Mouse (Mus musculus) liver, embryonic 15.5 days (tissue): ENCODE data around the gene Fam24b. TPM values are rescaled to one million over a fixed set of nuclear protein-coding genes. Genes with fewer than 3 reads are reported as not detected.

Experiments used
- ATAC-seq: fragments of 200-750 bp; cut with Nextera tagmentation; 2 replicates; pipeline ENCODE4 v1.8.0; 2017; ENCODE audit warnings: moderate number of reproducible peaks, mild to moderate bottlenecking, moderate library complexity; ENCODE audit not compliant: insufficient read depth
- H3K27ac ChIP-seq: fragments of 300-500 bp; sonication (generic); replicated peaks from 2 replicates; pipeline ENCODE4 v1.5.1; 2015; ENCODE audit warnings: mild to moderate bottlenecking, inconsistent platforms
- H3K27me3 ChIP-seq: fragments of 300-500 bp; sonication (generic); 2 replicates; pipeline ENCODE4 v1.6.1; 2015; ENCODE audit warnings: mild to moderate bottlenecking, inconsistent platforms
- H3K36me3 ChIP-seq: fragments of 300-500 bp; sonication (generic); replicated peaks from 2 replicates; pipeline ENCODE4 v1.6.1; 2015; ENCODE audit warnings: moderate library complexity, mild to moderate bottlenecking, inconsistent platforms
- H3K4me1 ChIP-seq: fragments of 300-500 bp; sonication (generic); replicated peaks from 2 replicates; pipeline ENCODE4 v1.6.1; 2015; ENCODE audit warnings: inconsistent platforms
- H3K4me2 ChIP-seq: fragments of 300-500 bp; sonication (generic); 2 replicates; pipeline ENCODE4 v1.6.1; 2015; ENCODE audit warnings: moderate library complexity, mild to moderate bottlenecking, inconsistent platforms
- H3K4me3 ChIP-seq: fragments of 300-500 bp; sonication (generic); replicated peaks from 2 replicates; pipeline ENCODE4 v1.5.1; 2015; ENCODE audit warnings: mild to moderate bottlenecking, inconsistent platforms
- H3K9ac ChIP-seq: fragments of 300-500 bp; sonication (generic); 2 replicates; pipeline ENCODE4 v1.6.1; 2015; ENCODE audit warnings: moderate library complexity, mild to moderate bottlenecking, inconsistent platforms
- H3K9me3 ChIP-seq: fragments of 300-500 bp; sonication (generic); replicated peaks from 2 replicates; pipeline ENCODE4 v1.6.1; 2016; ENCODE audit warnings: inconsistent platforms
- WGBS: fragments of 180-500 bp; shearing (Covaris S2); methylation state at CpG from one replicate; pipeline ENCODE4 v1.1.7; 2015; ENCODE audit warnings: mixed read lengths; ENCODE audit not compliant: insufficient replicate concordance; 5-methylcytosine and 5-hydroxymethylcytosine counted together
- polyA plus RNA-seq: library from polyadenylated mRNA; unstranded; fragments of >200 nt; fragmentation: Nextera tagmentation; extraction: Ambion mirVana; gene quantifications from 2 replicates; pipeline ENCODE4 v1.2.1, GENCODE M21; 2015

Fam24b gene
- polyA plus RNA-seq, 1 experiment from 2014 or later = not detected

DNA sequence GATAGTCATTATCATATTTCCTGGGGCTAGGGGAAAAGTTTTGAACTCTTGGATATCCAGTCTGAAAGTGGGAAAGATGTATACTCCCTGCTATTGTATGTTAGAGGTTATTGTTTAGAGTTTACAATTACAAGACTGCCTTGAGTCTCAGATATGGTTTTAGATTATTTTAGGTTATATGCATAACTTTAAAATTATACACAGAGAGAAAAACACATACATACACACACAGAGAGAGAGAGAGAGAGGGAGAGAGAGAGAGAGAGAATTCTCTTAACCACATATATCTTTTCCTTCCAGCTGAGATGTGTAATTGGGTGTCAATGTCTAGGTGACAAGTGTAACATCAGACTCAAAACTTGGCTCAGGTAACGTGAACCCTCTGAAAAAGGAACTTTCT lies 4.2 kb upstream of the Fam24b start, which contains the start of gene Fam24a:
Fam24a (plus strand) TSS at position 301 of the 400 bp plus-strand sequence.
- Histone ChIP-seq H3K27me3 (no peaks in the 10 kb centered on the region), H3K4me1 (no peaks in the 10 kb centered on the region), H3K36me3 (0 out of 2 replicates have a peak, but pooled peaks cover 4% of the 10 kb centered on the region), H3K9ac (no peak within 1 kb of the TSS), H3K4me3 (no peak within 1 kb of the TSS), H3K4me2 (no peak within 1 kb of the TSS), H3K9me3 (no peaks in the 10 kb centered on the region), H3K27ac (no peak within 1 kb of the TSS)
- ATAC-seq = no peak
- whole genome bisulfite sequencing = 40% methylated on average over 1 of the region's 1 CpGs

DNA sequence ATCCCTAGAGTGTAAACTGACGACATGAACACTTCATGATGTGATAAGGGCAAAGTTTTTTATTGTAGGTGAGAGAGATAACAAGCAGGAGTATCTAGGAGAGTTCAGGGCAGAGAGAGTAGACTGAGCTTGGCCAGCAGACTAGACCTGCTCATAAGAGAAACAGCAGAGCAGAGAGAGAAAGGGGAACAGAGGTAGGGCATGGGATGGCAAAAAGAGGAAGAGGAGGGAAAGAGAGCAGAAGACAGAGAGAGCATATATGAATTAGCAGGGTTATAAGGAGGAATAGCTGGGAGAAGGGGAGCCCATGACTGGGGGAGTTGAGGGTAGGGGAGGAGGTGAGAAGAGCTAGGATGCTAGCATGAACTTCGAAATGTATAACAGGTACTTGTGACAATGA lies 2.4 kb upstream of the Fam24b start:
- no peak for ATAC-seq
- Histone ChIP-seq H3K36me3 (no peaks in the 10 kb centered on the region), H3K9me3 (no peaks in the 10 kb centered on the region), H3K9ac (no peak overlapping the region), H3K27ac (no peak overlapping the region), H3K4me3 (no peak overlapping the region), H3K4me1 (no peaks in the 10 kb centered on the region), H3K4me2 (no peak overlapping the region), H3K27me3 (no peaks in the 10 kb centered on the region)
- 42% methylated on average over 2 of the region's 2 CpGs for WGBS

DNA sequence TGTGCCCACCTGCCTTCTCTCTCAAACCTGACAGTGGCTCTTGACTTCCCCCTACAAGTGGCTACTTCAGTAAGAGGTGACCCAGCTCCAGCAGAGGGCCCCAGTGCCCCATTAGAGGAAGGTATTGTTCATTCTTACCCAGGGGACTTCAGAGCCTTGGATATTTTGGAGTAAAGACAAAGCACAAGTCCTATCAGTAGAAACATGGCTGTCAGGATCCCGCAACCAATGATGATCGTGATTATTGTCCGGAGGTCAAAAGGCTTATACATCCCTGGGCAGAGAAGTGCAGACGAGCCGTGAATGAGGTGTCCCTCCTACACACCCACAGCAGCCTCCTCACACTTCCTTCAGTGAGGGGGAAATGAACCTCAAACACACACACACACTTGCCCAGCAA lies 2.3 kb downstream of the Fam24b start:
- no peaks in the 10 kb centered on the region for H3K36me3 ChIP-seq
- no peak for ATAC-seq
- no peak overlapping the region for H3K4me2 ChIP-seq
- no peak overlapping the region for H3K9ac ChIP-seq
- 66% methylated on average over 5 of the region's 5 CpGs for WGBS
- no peaks in the 10 kb centered on the region for H3K9me3 ChIP-seq
- H3K27ac ChIP-seq = no peak overlapping the region
- H3K27me3 ChIP-seq = no peaks in the 10 kb centered on the region
- no peak overlapping the region for H3K4me3 ChIP-seq
- no peaks in the 10 kb centered on the region for H3K4me1 ChIP-seq

DNA sequence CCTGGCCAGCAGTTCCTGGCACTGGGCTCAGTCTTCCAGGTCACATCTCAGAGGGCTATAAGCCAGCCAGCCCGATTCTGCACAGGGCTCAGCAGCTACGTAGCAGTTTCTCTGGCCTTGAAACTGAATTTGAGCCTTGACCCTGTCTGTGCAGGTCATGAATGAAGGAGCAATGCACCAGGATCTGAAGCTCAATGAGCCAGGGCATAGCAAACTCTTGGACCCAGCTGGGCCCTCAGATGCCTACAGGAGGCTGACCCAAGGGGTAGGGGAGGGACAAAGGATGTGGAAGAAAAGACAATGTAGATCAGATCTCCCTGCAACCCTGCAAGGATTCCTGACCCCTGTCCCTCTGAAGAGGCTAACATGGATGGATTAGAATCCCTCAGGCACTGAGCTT lies 7.1 kb downstream of the Fam24b start, which contains the start of gene Cuzd1:
Cuzd1 (minus strand) TSS at position 101 of the 400 bp plus-strand sequence.
- ATAC-seq = no peak
- no peak within 1 kb of the TSS for H3K4me2 ChIP-seq
- H3K4me3 ChIP-seq = no peak within 1 kb of the TSS
- WGBS = 69% methylated on average over 2 of the region's 2 CpGs
- no peaks in the 10 kb centered on the region for H3K36me3 ChIP-seq
- H3K27me3 ChIP-seq = no peaks in the 10 kb centered on the region
- no peaks in the 10 kb centered on the region for H3K4me1 ChIP-seq
- H3K27ac ChIP-seq = no peak within 1 kb of the TSS
- H3K9ac ChIP-seq = no peak within 1 kb of the TSS
- no peaks in the 10 kb centered on the region for H3K9me3 ChIP-seq

DNA sequence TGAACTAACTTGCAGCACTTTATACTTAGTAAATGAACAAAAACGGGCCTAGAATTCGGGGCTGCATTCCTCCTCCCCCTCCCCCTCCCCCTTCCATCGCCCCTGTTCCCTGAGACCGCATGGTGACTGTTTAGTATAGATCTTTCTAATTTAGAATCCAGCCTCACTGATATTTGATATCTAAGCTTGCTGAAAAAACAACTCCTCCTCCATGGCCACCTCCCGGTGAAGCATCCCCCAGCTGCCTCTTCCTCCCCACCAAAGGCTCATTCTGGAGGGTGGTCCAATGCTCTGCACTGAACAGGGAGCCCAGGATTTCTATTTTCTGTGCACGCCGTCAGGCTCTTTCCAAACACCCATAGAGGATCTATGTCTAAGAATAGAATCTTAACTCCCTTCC lies 11.0 kb downstream of the Fam24b start:
- Histone ChIP-seq H3K4me3 (no peak overlapping the region), H3K9me3 (no peaks in the 10 kb centered on the region), H3K27ac (no peak overlapping the region), H3K4me1 (no peaks in the 10 kb centered on the region), H3K36me3 (no peaks in the 10 kb centered on the region), H3K4me2 (no peak overlapping the region), H3K27me3 (no peaks in the 10 kb centered on the region), H3K9ac (no peak overlapping the region)
- no peak for ATAC-seq
- 55% methylated on average over 6 of the region's 7 CpGs for WGBS

DNA sequence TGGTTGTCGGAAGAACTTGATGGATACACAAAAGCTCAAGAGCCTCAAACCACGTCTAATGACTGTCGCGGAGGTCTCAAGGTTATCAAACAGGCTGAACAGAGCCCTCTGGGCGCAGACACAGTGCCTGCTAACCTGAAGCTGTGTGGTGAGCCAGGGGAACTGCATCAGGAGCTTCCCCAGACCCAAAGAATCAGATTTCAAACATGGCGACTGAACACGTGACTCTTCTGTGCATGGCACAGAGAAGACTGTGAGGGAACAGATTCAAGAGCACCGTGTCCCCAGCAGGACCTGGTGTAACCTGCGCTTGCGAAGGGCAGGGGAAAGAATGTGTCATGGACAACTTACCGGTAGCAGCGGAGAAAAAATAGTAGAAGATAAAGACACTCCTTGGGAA lies 11.7 kb downstream of the Fam24b start:
- no peak overlapping the region for H3K4me3 ChIP-seq
- no peaks in the 10 kb centered on the region for H3K27me3 ChIP-seq
- H3K9me3 ChIP-seq = no peaks in the 10 kb centered on the region
- H3K4me1 ChIP-seq = no peaks in the 10 kb centered on the region
- 58% methylated on average over 12 of the region's 12 CpGs for WGBS
- H3K36me3 ChIP-seq = no peaks in the 10 kb centered on the region
- H3K4me2 ChIP-seq = no peak overlapping the region
- H3K9ac ChIP-seq = no peak overlapping the region
- ATAC-seq = no peak
- H3K27ac ChIP-seq = no peak overlapping the region

DNA sequence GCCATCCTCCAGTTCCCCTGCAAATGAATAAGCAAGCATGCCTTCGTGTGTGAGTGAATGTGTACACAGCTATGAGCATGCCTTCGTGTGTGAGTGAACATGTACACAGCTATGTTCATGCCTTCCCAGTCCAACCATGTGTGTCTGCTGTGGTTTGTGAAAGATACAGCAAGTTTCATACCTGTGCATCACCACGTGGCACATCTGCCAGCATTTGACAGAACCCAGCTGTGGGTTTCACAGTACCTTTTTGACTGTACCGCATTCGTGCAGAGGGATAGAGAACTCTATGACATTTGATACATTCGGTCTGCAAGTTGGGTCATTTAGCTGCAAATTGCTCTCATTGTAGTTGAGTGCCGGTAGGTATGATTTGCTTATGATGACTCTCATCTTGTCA lies 14.8 kb downstream of the Fam24b start:
- Histone ChIP-seq H3K9me3 (no peaks in the 10 kb centered on the region), H3K4me1 (no peaks in the 10 kb centered on the region), H3K4me2 (no peak overlapping the region), H3K27me3 (no peaks in the 10 kb centered on the region), H3K36me3 (no peaks in the 10 kb centered on the region), H3K4me3 (no peak overlapping the region), H3K9ac (no peak overlapping the region), H3K27ac (no peak overlapping the region)
- 61% methylated on average over 7 of the region's 7 CpGs for WGBS
- ATAC-seq = no peak

DNA sequence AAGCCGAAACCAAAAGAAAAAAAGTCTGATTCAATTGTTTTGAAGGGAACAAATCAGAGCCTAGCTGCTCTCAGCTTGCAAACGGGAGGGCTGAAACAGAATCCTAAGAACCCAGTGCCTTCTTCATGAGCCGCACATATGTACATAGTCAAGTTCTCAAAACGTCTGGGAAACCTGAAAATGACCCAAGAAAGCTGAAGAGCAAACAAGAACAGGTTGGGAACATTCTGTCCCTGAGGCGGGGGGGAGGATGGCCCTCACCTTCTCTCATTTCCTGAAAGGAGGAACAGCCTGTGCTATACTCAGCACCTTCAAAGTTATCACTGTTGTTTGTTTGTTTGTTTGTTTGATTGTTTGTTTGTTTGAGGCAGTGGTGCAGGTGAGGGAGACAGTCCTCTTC lies 22.6 kb downstream of the Fam24b start:
- no peak for ATAC-seq
- WGBS = 51% methylated on average over 5 of the region's 5 CpGs

DNA sequence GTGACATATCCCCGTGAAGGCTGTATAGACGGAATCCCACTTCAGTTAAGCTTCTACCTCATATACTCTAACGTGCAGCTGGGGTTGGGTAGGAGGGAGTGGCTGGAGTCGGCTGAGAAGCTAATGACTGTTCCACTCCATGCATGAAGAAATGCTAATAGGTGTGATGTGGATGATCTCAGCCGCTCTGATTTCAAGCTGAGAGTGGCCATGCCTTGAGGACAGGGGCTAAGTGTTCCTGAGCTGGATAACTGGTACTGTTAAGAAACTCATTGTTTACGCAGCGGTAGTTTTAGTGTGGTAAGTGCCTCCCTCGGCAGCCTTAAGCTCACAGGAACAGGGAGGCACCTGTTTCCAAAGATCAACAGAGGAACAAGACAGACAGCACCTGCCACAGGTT lies 26.0 kb downstream of the Fam24b start:
- no peaks in the 10 kb centered on the region for H3K36me3 ChIP-seq
- no peak overlapping the region for H3K4me3 ChIP-seq
- no peak for ATAC-seq
- H3K27me3 ChIP-seq = no peaks in the 10 kb centered on the region
- no peaks in the 10 kb centered on the region for H3K4me1 ChIP-seq
- H3K9ac ChIP-seq = no peak overlapping the region
- no peaks in the 10 kb centered on the region for H3K9me3 ChIP-seq
- no peak overlapping the region for H3K27ac ChIP-seq
- 58% methylated on average over 8 of the region's 8 CpGs for WGBS
- no peak overlapping the region for H3K4me2 ChIP-seq

More for the DNA sequence above, 22.6 kb downstream of the Fam24b start:
- Histone ChIP-seq H3K27ac (no peak overlapping the region), H3K9me3 (no peaks in the 10 kb centered on the region), H3K4me3 (no peak overlapping the region), H3K4me2 (no peak overlapping the region), H3K4me1 (no peaks in the 10 kb centered on the region), H3K27me3 (no peaks in the 10 kb centered on the region), H3K9ac (no peak overlapping the region), H3K36me3 (no peaks in the 10 kb centered on the region)

DNA sequence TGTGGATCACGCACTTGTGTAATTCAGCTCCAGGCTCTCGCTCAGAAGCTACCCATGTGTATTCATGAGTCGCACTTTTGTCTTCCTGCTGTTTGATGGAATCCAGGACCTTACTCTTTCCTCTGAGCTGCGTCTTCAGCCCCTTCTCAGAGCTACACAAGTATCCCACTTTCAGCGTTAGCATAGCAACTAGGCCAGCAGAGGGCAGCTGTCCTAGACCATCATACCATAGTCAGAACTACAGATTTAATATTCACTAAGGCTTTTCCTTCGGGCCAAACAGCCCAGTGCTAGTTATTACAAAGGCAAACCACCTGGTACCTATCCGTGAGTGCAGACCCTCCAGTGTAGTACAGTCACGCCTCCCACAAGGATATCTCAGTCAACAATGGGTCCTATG lies 32.2 kb downstream of the Fam24b start:
- Histone ChIP-seq H3K9ac (no peak overlapping the region), H3K36me3 (no peaks in the 10 kb centered on the region), H3K27ac (no peak overlapping the region), H3K4me1 (no peaks in the 10 kb centered on the region), H3K4me2 (no peak overlapping the region), H3K9me3 (no peaks in the 10 kb centered on the region), H3K4me3 (no peak overlapping the region), H3K27me3 (no peaks in the 10 kb centered on the region)
- no peak for ATAC-seq
- WGBS = 62% methylated on average over 8 of the region's 8 CpGs
